In genomic region chr3:9543916-9544315, GRCm38 (mm10) we compare ENCODE assay signal across 27 mouse cellular contexts.
DNase-seq lines count a peak whose midpoint lies in the region; ATAC-seq lines count a peak whose summit lies in the region.
"Had no signal": no experiment of that assay in that cellular context is flagged by ENCODE, and none has a peak within 500 bp of the region (broad histone marks: within the 10 kb centered on the region; RNA-seq: fewer than 3 reads in every experiment).

No protein-coding gene starts in this region.

- 91% methylated on average over 5 of the region's 5 CpGs for WGBS in hindbrain, embryonic 10.5 days
- WGBS in hindbrain, embryonic 16.5 days, result 94% methylated on average over 5 of the region's 5 CpGs
- 90% methylated on average over 5 of the region's 5 CpGs for WGBS in midbrain, embryonic 10.5 days
- 90% methylated on average over 5 of the region's 5 CpGs for WGBS in midbrain, embryonic 13.5 days

- H3K9ac ChIP-seq in hindbrain, embryonic 16.5 days (ENCODE audit: low read depth, low read length), result no peak overlapping the region
- no peak overlapping the region for H3K9ac ChIP-seq in midbrain, embryonic 13.5 days (replicated peaks)
- H3K9ac ChIP-seq: embryonic facial prominence, embryonic 13.5 days; embryonic facial prominence, embryonic 15.5 days; forebrain, embryonic 12.5 days had no signal

- no peaks in the 10 kb centered on the region for H3K9me3 ChIP-seq in hindbrain, embryonic 10.5 days
- no peaks in the 10 kb centered on the region for H3K9me3 ChIP-seq in hindbrain, embryonic 16.5 days (ENCODE audit: control insufficient read depth, low read length)
- 0 out of 2 replicates have a peak, but pooled peaks cover 4% of the 10 kb centered on the region for H3K9me3 ChIP-seq in midbrain, embryonic 10.5 days (replicated peaks)
- H3K9me3 ChIP-seq in midbrain, embryonic 13.5 days, result no peaks in the 10 kb centered on the region
- H3K9me3 ChIP-seq: embryonic facial prominence, embryonic 13.5 days; embryonic facial prominence, embryonic 15.5 days; forebrain, embryonic 10.5 days; forebrain, embryonic 12.5 days; G1E had no signal

- no peak overlapping the region for H3K4me3 ChIP-seq in hindbrain, embryonic 10.5 days
- no peak overlapping the region for H3K4me3 ChIP-seq in hindbrain, embryonic 16.5 days (ENCODE audit: low read length)
- H3K4me3 ChIP-seq in midbrain, embryonic 10.5 days, result no peak overlapping the region
- H3K4me3 ChIP-seq in midbrain, embryonic 13.5 days (replicated peaks), result no peak overlapping the region
- H3K4me3 ChIP-seq: embryonic facial prominence, embryonic 13.5 days; embryonic facial prominence, embryonic 15.5 days; erythroblast, embryonic 14.5 days; forebrain, embryonic 10.5 days; forebrain, embryonic 12.5 days had no signal

- no peak for ATAC-seq in hindbrain, embryonic 16.5 days
- no peak for ATAC-seq in midbrain, embryonic 13.5 days
- ATAC-seq: activated CD4-positive, CD25-positive, alpha-beta regulatory T cell, adult 4 months; CD4-positive, CD25-positive, alpha-beta regulatory T cell, adult 4 months; forebrain, embryonic 14.5 days; Patski had no signal

- H3K27ac ChIP-seq in hindbrain, embryonic 10.5 days, result peak overlapping the region; percentile 35; the same call in 1 of the 2 replicates
- no peak overlapping the region for H3K27ac ChIP-seq in hindbrain, embryonic 16.5 days (ENCODE audit: low read depth, low read length)
- 0 out of 2 replicates have a peak overlapping the region, but pooled peaks have one; percentile 56 for H3K27ac ChIP-seq in midbrain, embryonic 10.5 days (replicated peaks)
- H3K27ac ChIP-seq in midbrain, embryonic 13.5 days, result no peak overlapping the region
- H3K27ac ChIP-seq: embryonic facial prominence, embryonic 13.5 days; embryonic facial prominence, embryonic 15.5 days; forebrain, embryonic 10.5 days; forebrain, embryonic 12.5 days had no signal

- DNase-seq in heart, adult 11 months, result peak; percentile 66
- DNase-seq in heart, adult 9 months (ENCODE audit: low spot score in 2 of 2), result no peak
- no peak for DNase-seq in hindbrain, embryonic 10.5 days (ENCODE audit: low spot score)
- DNase-seq in midbrain, embryonic 10.5 days (ENCODE audit: low spot score), result no peak
- DNase-seq: adrenal gland, adult 8-10 months; adrenal gland, postnatal 14 days; adrenal gland, postnatal 36 days; B cell, adult 2 months; cerebellum, adult 11-12 months; cerebellum, adult 8-10 months; cerebellum, adult 9-11 months; cerebellum, postnatal 14 days; cerebellum, postnatal 36 days; embryo, embryonic 11 days had no signal

- H3K4me2 ChIP-seq in hindbrain, embryonic 16.5 days (ENCODE audit: low read length), result no peak overlapping the region
- H3K4me2 ChIP-seq in midbrain, embryonic 13.5 days (replicated peaks), result no peak overlapping the region
- H3K4me2 ChIP-seq: embryonic facial prominence, embryonic 13.5 days; embryonic facial prominence, embryonic 15.5 days; forebrain, embryonic 12.5 days had no signal

- H3K4me1 ChIP-seq in hindbrain, embryonic 10.5 days (replicated peaks), result peaks cover 49% of the 10 kb centered on the region
- H3K4me1 ChIP-seq in hindbrain, embryonic 16.5 days (ENCODE audit: control insufficient read depth, insufficient read depth, low read depth, low read length), result peaks cover 5% of the 10 kb centered on the region
- peaks cover 62% of the 10 kb centered on the region for H3K4me1 ChIP-seq in midbrain, embryonic 10.5 days
- peaks cover 40% of the 10 kb centered on the region for H3K4me1 ChIP-seq in midbrain, embryonic 13.5 days (replicated peaks)

- peaks cover 3% of the 10 kb centered on the region; the same call in 1 of the 2 replicates for H3K36me3 ChIP-seq in hindbrain, embryonic 10.5 days
- no peaks in the 10 kb centered on the region for H3K36me3 ChIP-seq in hindbrain, embryonic 16.5 days (ENCODE audit: control insufficient read depth, insufficient read depth, low read length)
- H3K36me3 ChIP-seq in midbrain, embryonic 10.5 days, result no peaks in the 10 kb centered on the region
- H3K36me3 ChIP-seq in midbrain, embryonic 13.5 days, result no peaks in the 10 kb centered on the region
- H3K36me3 ChIP-seq: embryonic facial prominence, embryonic 13.5 days; embryonic facial prominence, embryonic 15.5 days; forebrain, embryonic 10.5 days; forebrain, embryonic 12.5 days; G1E had no signal

- H3K27me3 ChIP-seq in hindbrain, embryonic 10.5 days (ENCODE audit: insufficient read depth, poor library complexity, severe bottlenecking), result no peaks in the 10 kb centered on the region
- no peaks in the 10 kb centered on the region for H3K27me3 ChIP-seq in hindbrain, embryonic 16.5 days (replicated peaks; ENCODE audit: control insufficient read depth, insufficient read depth, low read length)
- H3K27me3 ChIP-seq in midbrain, embryonic 10.5 days (ENCODE audit: low read depth, poor library complexity, severe bottlenecking), result no peaks in the 10 kb centered on the region
- H3K27me3 ChIP-seq in midbrain, embryonic 13.5 days, result no peaks in the 10 kb centered on the region
- H3K27me3 ChIP-seq: CH12.LX; embryonic facial prominence, embryonic 13.5 days; embryonic facial prominence, embryonic 15.5 days; forebrain, embryonic 12.5 days; Patski had no signal

Comparison
In these comparisons a context has a peak if more than half of its experiments do, and no peak if none do; other contexts are left out.
1. H3K27ac ChIP-seq: peak in hindbrain, embryonic 10.5 days (single experiment) and midbrain, embryonic 10.5 days (single experiment); none in hindbrain, embryonic 16.5 days (single experiment) and midbrain, embryonic 13.5 days (single experiment).